9 mouse cellular contexts compared by ENCODE assay signal in genomic region chr5:113889181-113889906, GRCm38 (mm10). TPM values are rescaled to one million over a fixed set of nuclear protein-coding genes. Genes with fewer than 3 reads are reported as not detected.
A peak's percentile ranks its signal among the peaks of the same experiment; 100 is the strongest.
DNase-seq lines count a peak whose midpoint lies in the region; ATAC-seq and TF ChIP-seq lines count a peak whose summit lies in the region.
"Had no signal": no experiment of that assay in that cellular context is flagged by ENCODE, and none has a peak within 500 bp of the region (broad histone marks: within the 10 kb centered on the region; RNA-seq: fewer than 3 reads in every experiment).

No protein-coding gene starts in this region.

- H3K4me2 ChIP-seq in midbrain, embryonic 11.5 days: no peak overlapping the region
- peak overlapping the region; percentile 2; the same call in 1 of the 2 replicates for H3K4me2 ChIP-seq in hindbrain, embryonic 11.5 days (replicated peaks; ENCODE audit: low read depth, low read length)
- peak overlapping the region; percentile 19; the same call in 1 of the 2 replicates for H3K4me2 ChIP-seq in limb, embryonic 14.5 days (replicated peaks; ENCODE audit: low read depth, low read length, severe bottlenecking)
- H3K4me2 ChIP-seq in stomach, embryonic 16.5 days (ENCODE audit: low read depth, low read length): 0 out of 2 replicates have a peak overlapping the region, but pooled peaks have one; percentile 14

- H3K36me3 ChIP-seq in midbrain, embryonic 10.5 days: 0 out of 2 replicates have a peak, but pooled peaks cover 7% of the 10 kb centered on the region
- no peaks in the 10 kb centered on the region; the same call in 1 of the 2 replicates for H3K36me3 ChIP-seq in midbrain, embryonic 11.5 days (ENCODE audit: control insufficient read depth, insufficient read depth, low read length)
- no peaks in the 10 kb centered on the region for H3K36me3 ChIP-seq in hindbrain, embryonic 11.5 days (ENCODE audit: control insufficient read depth, insufficient read depth, low read length)
- no peaks in the 10 kb centered on the region for H3K36me3 ChIP-seq in limb, embryonic 14.5 days (ENCODE audit: control insufficient read depth, insufficient read depth, low read length)
- no peaks in the 10 kb centered on the region for H3K36me3 ChIP-seq in stomach, embryonic 16.5 days (ENCODE audit: control insufficient read depth, insufficient read depth, low read length)

- TF ChIP-seq POLR2A in limb, embryonic 14.5 days (IDR thresholded peaks at IDR 0.05; ENCODE audit: borderline replicate concordance, extremely low read depth, insufficient read depth, insufficient read length): no peak

- no peak overlapping the region for H3K4me3 ChIP-seq in midbrain, embryonic 10.5 days
- no peak overlapping the region for H3K4me3 ChIP-seq in midbrain, embryonic 11.5 days (ENCODE audit: low read depth, low read length)
- H3K4me3 ChIP-seq in hindbrain, embryonic 11.5 days (ENCODE audit: low read depth, low read length): no peak overlapping the region
- H3K4me3 ChIP-seq in limb, embryonic 14.5 days (replicated peaks; ENCODE audit: low read length): no peak overlapping the region
- H3K4me3 ChIP-seq in stomach, embryonic 16.5 days (replicated peaks; ENCODE audit: low read length): no peak overlapping the region

- no peak for ATAC-seq in midbrain, embryonic 11.5 days (ENCODE audit: low FRiP score)
- ATAC-seq in hindbrain, embryonic 11.5 days (ENCODE audit: low FRiP score): no peak
- ATAC-seq in limb, embryonic 14.5 days (ENCODE audit: low FRiP score, low read depth): no peak
- ATAC-seq in stomach, embryonic 16.5 days (ENCODE audit: insufficient read depth, low FRiP score): peak; percentile 48; the same call in 1 of the 2 replicates

- no peak overlapping the region for H3K9ac ChIP-seq in midbrain, embryonic 11.5 days (ENCODE audit: low read length)
- H3K9ac ChIP-seq in hindbrain, embryonic 11.5 days (ENCODE audit: low read depth, low read length): no peak overlapping the region
- H3K9ac ChIP-seq in limb, embryonic 14.5 days (ENCODE audit: low read depth, low read length, severe bottlenecking): 0 out of 2 replicates have a peak overlapping the region, but pooled peaks have one; percentile 4
- 0 out of 2 replicates have a peak overlapping the region, but pooled peaks have one; percentile 4 for H3K9ac ChIP-seq in stomach, embryonic 16.5 days (ENCODE audit: low read length)

- H3K27me3 ChIP-seq in midbrain, embryonic 10.5 days (ENCODE audit: low read depth, poor library complexity, severe bottlenecking): no peaks in the 10 kb centered on the region
- H3K27me3 ChIP-seq in midbrain, embryonic 11.5 days (ENCODE audit: control insufficient read depth, insufficient read depth, low read length): no peaks in the 10 kb centered on the region
- no peaks in the 10 kb centered on the region for H3K27me3 ChIP-seq in hindbrain, embryonic 11.5 days (ENCODE audit: control insufficient read depth, insufficient read depth, low read length)
- no peaks in the 10 kb centered on the region for H3K27me3 ChIP-seq in limb, embryonic 14.5 days (ENCODE audit: control insufficient read depth, insufficient read depth, low read length)
- H3K27me3 ChIP-seq in stomach, embryonic 16.5 days (ENCODE audit: control insufficient read depth, insufficient read depth, low read length): no peaks in the 10 kb centered on the region

- 40% methylated on average over 19 of the region's 19 CpGs for WGBS in midbrain, embryonic 10.5 days
- 41% methylated on average over 19 of the region's 19 CpGs for WGBS in midbrain, embryonic 11.5 days
- 28% methylated on average over 18 of the region's 19 CpGs for WGBS in hindbrain, embryonic 11.5 days
- 14% methylated on average over 19 of the region's 19 CpGs for WGBS in limb, embryonic 14.5 days
- 23% methylated on average over 19 of the region's 19 CpGs for WGBS in stomach, embryonic 16.5 days

- DNase-seq in midbrain, embryonic 10.5 days (ENCODE audit: low spot score): no peak
- no peak for DNase-seq in midbrain, embryonic 11.5 days (ENCODE audit: low spot score, missing footprints)
- DNase-seq in hindbrain, embryonic 11.5 days (ENCODE audit: low spot score): peak; percentile 25
- peak; percentile 34 for DNase-seq in limb, embryonic 14.5 days (ENCODE audit: low spot score)
- no peak for DNase-seq in ovary, postnatal 14 days (ENCODE audit: low spot score)
- DNase-seq in spleen, postnatal 36 days (ENCODE audit: low spot score in 2 of 2): no peak
- no peak for DNase-seq in adrenal gland, postnatal 14 days

- peaks cover 48% of the 10 kb centered on the region for H3K4me1 ChIP-seq in midbrain, embryonic 10.5 days
- peaks cover 19% of the 10 kb centered on the region for H3K4me1 ChIP-seq in midbrain, embryonic 11.5 days (ENCODE audit: control insufficient read depth, insufficient read depth, low read length)
- peaks cover 16% of the 10 kb centered on the region for H3K4me1 ChIP-seq in hindbrain, embryonic 11.5 days (replicated peaks; ENCODE audit: control insufficient read depth, insufficient read depth, low read length)
- H3K4me1 ChIP-seq in limb, embryonic 14.5 days (ENCODE audit: control insufficient read depth, insufficient read depth, low read length): peaks cover 24% of the 10 kb centered on the region
- H3K4me1 ChIP-seq in stomach, embryonic 16.5 days (ENCODE audit: control insufficient read depth, insufficient read depth, low read length): peaks cover 23% of the 10 kb centered on the region

- peak overlapping the region; percentile 52 for H3K27ac ChIP-seq in midbrain, embryonic 10.5 days (replicated peaks)
- H3K27ac ChIP-seq in midbrain, embryonic 11.5 days (ENCODE audit: low read depth, low read length): no peak overlapping the region
- H3K27ac ChIP-seq in hindbrain, embryonic 11.5 days (ENCODE audit: low read depth, low read length): peak overlapping the region; percentile 45
- H3K27ac ChIP-seq in limb, embryonic 14.5 days (replicated peaks; ENCODE audit: low read depth, low read length): peak overlapping the region; percentile 61
- peak overlapping the region; percentile 14 for H3K27ac ChIP-seq in stomach, embryonic 16.5 days (ENCODE audit: low read length)

- H3K9me3 ChIP-seq in midbrain, embryonic 10.5 days (replicated peaks): no peaks in the 10 kb centered on the region
- no peaks in the 10 kb centered on the region for H3K9me3 ChIP-seq in midbrain, embryonic 11.5 days (ENCODE audit: control insufficient read depth, low read length)
- H3K9me3 ChIP-seq in hindbrain, embryonic 11.5 days (ENCODE audit: control insufficient read depth, low read length): no peaks in the 10 kb centered on the region
- no peaks in the 10 kb centered on the region for H3K9me3 ChIP-seq in limb, embryonic 14.5 days (ENCODE audit: control insufficient read depth, low read length)
- H3K9me3 ChIP-seq in stomach, embryonic 16.5 days (replicated peaks; ENCODE audit: control insufficient read depth, low read length): no peaks in the 10 kb centered on the region
- H3K9me3 ChIP-seq: G1E had no signal

RNA-seq across cellular contexts. Expression of gene Coro1c, which starts 19.2 kb away (rescaled TPM):
- polyA plus RNA-seq in midbrain, embryonic 10.5 days (2016; fragmentation: Nextera tagmentation; extraction: Ambion mirVana): 205 and 233 TPM in 2 replicates
- 201 and 205 TPM in 2 replicates for polyA plus RNA-seq in midbrain, embryonic 11.5 days (2014; fragmentation: Nextera tagmentation; extraction: Ambion mirVana)
- polyA plus RNA-seq in hindbrain, embryonic 11.5 days (2014; fragmentation: Nextera tagmentation; extraction: Ambion mirVana): 192 and 230 TPM in 2 replicates
- 63.8 and 68.9 TPM in 2 replicates for polyA plus RNA-seq in limb, embryonic 14.5 days (2012; rRNA removed)
- polyA plus RNA-seq in limb, embryonic 14.5 days (2014; fragmentation: Nextera tagmentation; extraction: Ambion mirVana): 92.4 and 96.9 TPM in 2 replicates
- 145 and 159 TPM in 2 replicates for polyA plus RNA-seq in stomach, embryonic 16.5 days (2015; fragmentation: Nextera tagmentation; extraction: Ambion mirVana)
- 52.9 and 58.0 TPM in 2 replicates for total RNA-seq in adrenal gland, postnatal 14 days (2021)

RNA-seq across cellular contexts. Expression of gene Selplg, which starts 56.9 kb away (rescaled TPM):
- polyA plus RNA-seq in midbrain, embryonic 10.5 days (2016; fragmentation: Nextera tagmentation; extraction: Ambion mirVana): 0.77 and 1.5 TPM in 2 replicates
- 1.3 TPM in 2 replicates for polyA plus RNA-seq in midbrain, embryonic 11.5 days (2014; fragmentation: Nextera tagmentation; extraction: Ambion mirVana)
- polyA plus RNA-seq in hindbrain, embryonic 11.5 days (2014; fragmentation: Nextera tagmentation; extraction: Ambion mirVana): 0.96 and 1.0 TPM in 2 replicates
- 4.0 and 4.6 TPM in 2 replicates for polyA plus RNA-seq in limb, embryonic 14.5 days (2012; rRNA removed)
- polyA plus RNA-seq in limb, embryonic 14.5 days (2014; fragmentation: Nextera tagmentation; extraction: Ambion mirVana): 4.9 and 5.4 TPM in 2 replicates
- polyA plus RNA-seq in stomach, embryonic 16.5 days (2015; fragmentation: Nextera tagmentation; extraction: Ambion mirVana): 7.3 and 9.1 TPM in 2 replicates
- total RNA-seq in adrenal gland, postnatal 14 days (2021): 4.1 and 16.3 TPM in 2 replicates

Comparison
In these comparisons a context has a peak if more than half of its experiments do, and no peak if none do; other contexts are left out.
1. DNase-seq: peak in hindbrain, embryonic 11.5 days (single experiment) and limb, embryonic 14.5 days (single experiment); none in midbrain, embryonic 10.5 days (single experiment), midbrain, embryonic 11.5 days (single experiment), ovary, postnatal 14 days (single experiment), spleen, postnatal 36 days (0 of 2) and adrenal gland, postnatal 14 days (single experiment).
2. H3K9ac ChIP-seq: peak in limb, embryonic 14.5 days (single experiment) and stomach, embryonic 16.5 days (single experiment); none in midbrain, embryonic 11.5 days (single experiment) and hindbrain, embryonic 11.5 days (single experiment).